Mouse (Mus musculus): ENCODE measurements around the gene Bscl2. TPM values are rescaled to one million over a fixed set of nuclear protein-coding genes. Genes with fewer than 3 reads are reported as not detected.
"Not testable (repeated sequence)": the region's sequence is repeated elsewhere in the genome, so short reads cannot be mapped to it uniquely, and the experiment has no call there.

The Bscl2 gene
- total RNA-seq, 4 experiments from 2014 or later, result 98.1 to 115 (median 106) TPM

DNA sequence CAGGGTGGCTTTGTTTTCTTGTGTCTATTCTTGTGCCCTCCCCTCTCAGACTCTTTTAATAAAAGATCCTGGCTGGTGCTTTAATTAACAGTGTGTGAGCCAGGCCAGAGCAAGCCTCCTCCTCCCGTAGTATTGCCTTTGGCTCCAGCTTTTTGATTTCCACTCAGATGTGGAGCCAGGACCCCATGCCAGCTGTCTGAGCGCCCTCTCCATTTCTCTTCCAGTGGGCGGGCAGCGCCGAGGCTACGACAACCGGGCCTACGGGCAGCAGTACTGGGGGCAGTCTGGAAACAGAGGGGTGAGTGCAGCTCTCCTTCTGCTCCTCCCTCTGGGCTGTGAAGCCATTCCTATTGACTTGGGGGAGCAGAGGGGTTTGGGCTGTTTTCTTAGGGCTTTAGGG is 6.6 kb upstream of the Bscl2 start:
- no peak for DNase-seq (ENCODE audit: low spot score in 2 of 2)

DNA sequence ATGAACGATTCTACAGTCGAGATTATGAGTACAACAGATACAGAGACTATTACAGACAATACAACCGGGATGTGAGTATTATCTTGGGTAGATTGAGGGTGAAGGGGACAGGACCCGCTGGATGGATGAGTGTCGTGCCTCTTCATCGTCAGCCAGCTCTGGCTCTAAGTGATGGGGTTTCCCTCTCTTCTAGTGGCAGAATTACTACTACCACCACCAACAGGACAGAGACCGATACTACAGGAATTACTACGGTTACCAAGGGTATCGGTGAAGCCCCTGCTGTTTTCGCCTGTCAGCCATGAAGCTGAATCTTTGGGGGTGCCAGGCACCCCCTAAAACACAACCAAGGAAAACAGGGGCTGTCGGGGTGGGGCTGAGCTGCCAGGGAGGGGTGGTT is 6.0 kb upstream of the Bscl2 start:
- DNase-seq (ENCODE audit: low spot score in 2 of 2), result no peak

DNA sequence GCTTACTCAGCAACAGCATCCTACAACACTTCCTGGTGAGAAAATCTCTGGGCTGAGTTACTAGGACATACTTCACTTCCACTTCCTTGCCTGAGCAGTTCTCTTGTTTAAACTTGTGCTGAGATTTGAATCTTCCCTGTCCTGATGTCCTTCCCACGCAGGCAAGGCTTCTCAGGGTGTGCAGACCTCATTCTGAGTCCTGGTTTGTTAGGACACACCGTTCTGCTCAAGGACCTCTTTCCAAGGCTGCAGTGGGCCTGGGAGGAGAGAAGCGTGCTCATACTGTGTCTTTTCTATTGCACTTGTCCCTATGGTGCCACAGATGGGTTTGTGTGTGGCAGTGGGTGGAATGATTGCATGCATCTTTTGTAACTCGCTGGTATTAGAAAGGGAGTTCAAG is 4.3 kb upstream of the Bscl2 start:
- no peak for DNase-seq (ENCODE audit: low spot score in 2 of 2)

DNA sequence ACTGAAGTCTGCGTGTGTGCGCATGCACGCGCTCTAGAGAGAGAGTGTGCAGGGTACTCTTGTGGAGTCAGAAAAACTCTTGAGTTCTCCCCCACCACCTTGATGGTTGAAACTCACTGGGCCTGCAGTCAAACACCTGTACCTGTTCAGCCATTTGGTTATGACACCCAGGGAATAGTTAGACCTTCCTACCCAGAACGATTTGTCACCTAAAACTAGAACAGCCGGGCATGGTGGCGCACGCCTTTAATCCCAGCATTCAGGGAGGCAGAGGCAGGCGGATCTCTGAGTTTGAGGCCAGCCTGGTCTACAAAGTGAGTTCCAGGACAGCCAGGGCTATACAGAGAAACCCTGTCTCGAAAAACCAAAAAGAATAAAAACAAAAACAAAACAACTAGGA is 940 bp upstream of the Bscl2 start:
- not testable (repeated sequence) for DNase-seq (ENCODE audit: low spot score in 2 of 2)

DNA sequence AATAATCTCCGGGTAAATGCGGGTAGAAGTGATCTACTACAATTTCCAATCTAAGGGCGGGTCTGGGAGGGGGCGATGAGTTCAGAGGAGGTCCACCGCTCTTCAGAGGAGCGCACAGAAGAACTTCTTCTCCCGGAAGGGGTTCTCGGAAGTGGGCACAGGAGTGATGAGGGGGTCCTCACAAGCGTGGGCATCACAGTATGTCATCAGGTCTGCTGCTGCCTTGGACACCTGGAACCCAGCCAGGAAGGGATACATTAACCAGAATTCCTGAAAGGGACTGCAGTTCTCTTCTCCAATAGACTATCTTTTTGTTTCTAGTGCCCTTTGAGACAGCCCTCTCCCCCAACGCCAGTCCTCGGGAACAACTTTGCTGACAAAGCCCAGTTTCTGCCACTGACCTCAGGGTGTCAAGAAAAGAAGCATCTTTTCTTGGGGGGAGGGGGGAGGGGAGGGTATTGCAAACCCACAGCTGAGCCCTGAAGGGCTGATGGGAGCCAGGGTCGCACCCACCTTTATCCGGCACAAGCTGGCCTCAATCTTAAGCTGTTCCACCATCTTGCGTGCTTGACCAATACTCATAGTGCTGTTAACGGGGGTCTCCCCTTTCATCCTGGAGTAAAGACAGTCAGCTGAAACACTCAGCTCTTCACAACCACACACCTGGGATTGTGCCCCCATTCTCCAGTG is 919 bp downstream of the Bscl2 start:
- DNase-seq (ENCODE audit: low spot score in 2 of 2), result no peak

DNA sequence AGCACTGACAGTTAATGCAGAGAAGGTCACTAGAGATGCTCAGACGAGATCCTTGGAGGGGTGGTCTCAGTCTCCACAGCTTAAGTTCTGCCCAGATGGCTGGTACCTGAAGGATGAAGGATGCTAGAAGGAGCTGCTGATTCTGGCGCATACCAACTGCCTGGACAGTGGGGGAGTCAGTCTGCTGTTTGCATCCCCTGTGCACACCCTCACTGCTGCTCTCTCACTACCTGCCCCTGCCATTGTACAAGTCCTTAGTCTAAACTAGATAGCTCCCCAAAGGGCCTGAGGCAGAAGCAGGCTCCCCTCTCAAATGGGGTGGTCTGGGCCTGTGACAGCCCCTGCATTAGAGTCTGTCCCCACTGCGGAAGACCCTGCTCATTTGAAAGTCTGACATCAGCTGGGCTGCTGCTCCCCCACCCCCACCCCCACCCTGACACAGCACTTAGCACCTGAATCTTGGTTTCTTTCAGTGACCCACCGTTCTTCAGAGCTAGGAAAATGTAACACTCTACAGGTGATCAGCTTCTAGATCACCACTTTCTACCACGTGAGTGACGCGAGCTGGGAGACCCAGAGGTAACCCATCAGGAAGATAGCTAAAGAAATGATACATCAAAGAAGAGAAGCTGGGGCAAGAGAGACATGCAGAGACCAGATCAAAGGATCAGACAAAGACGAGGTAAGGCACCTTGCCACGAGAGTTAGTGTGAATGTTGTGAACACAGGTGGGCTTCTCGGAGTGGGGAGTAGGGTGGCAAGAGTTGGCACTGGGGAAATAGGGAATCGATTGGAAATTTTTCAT is 2.0 kb downstream of the Bscl2 start, which contains the start of gene Gng3:
TSS of gene Gng3 (minus strand) at position 92 of the 805 bp plus-strand sequence.
- DNase-seq (ENCODE audit: low spot score in 2 of 2), result peak; percentile 85 to 86

DNA sequence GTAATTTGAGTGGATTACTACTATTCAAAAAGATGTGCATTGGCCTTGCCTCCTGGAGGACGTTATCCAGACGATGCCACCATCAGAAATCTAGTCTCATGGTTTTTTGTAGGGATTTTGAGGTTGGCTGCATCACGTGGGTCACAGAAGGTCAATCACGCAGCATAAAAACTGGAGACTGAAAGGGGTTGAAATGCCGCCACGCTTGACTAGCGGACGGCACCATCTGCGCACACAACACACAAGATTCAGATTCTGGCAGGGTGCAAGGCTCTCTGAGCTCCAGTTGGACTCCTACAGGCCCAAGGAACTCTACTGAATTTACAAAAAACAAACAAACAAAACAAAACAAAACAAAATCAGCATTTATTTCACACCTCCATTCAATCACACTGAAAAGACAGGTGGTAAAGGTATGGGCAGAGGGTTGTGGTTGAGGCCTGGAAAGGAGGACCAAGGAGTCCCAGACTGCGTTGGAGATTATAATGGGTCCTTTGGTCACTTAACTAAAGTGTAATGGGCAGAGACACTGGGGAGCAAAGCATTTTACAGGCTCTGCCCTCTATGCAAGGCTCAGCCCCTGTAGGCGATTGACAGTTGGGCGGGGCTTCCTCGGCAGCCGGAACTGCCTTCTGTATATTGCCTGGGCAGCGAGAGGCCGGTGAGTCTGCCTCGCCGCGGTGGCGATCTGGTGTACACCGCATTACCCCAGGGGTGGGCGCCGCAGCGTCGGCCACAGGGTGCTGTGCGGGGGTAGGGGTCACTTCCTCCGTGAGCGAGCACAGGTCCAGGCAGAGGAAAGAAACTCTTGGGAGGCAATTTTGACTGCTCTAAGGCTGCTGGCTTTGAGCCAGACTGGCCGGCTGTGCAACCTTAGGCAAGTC is 2.9 kb downstream of the Bscl2 start:
- DNase-seq (ENCODE audit: low spot score in 2 of 2), result peak; percentile 73

DNA sequence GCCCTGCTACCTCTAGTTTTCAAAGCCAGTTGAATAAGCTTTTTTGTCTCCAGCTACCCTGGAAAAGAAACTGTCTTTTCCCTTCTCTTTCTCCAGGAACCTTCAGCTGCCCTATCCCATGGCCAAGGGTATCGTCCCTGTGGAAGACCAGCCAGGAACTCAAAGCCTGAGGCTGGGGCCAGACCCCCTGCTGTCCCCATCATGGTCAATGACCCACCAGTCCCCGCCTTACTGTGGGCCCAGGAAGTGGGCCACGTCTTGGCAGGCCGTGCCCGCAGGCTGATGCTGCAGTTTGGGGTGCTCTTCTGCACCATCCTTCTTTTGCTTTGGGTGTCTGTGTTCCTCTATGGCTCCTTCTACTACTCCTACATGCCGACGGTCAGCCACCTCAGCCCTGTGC is 3.7 kb downstream of the Bscl2 start:
- DNase-seq (ENCODE audit: low spot score in 2 of 2), result no peak

DNA sequence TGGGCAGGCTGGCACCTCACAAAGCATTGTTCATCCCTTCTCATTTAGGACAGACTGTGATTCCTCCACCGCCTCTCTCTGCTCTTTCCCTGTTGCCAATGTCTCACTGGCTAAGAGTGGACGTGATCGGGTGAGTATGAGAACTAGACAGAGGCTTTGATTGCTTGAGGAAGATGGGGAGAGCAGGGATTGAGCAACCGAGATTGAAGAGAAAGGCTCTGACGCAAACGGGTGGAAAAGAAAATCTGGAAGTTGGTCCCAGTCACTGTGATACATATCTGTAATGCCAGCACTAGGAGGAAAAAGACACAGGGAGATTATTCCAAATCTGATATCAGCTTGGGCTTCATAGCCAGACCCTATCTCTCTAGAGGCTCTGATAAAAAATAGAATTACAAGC is 5.7 kb downstream of the Bscl2 start:
- DNase-seq (ENCODE audit: low spot score in 2 of 2), result no peak

DNA sequence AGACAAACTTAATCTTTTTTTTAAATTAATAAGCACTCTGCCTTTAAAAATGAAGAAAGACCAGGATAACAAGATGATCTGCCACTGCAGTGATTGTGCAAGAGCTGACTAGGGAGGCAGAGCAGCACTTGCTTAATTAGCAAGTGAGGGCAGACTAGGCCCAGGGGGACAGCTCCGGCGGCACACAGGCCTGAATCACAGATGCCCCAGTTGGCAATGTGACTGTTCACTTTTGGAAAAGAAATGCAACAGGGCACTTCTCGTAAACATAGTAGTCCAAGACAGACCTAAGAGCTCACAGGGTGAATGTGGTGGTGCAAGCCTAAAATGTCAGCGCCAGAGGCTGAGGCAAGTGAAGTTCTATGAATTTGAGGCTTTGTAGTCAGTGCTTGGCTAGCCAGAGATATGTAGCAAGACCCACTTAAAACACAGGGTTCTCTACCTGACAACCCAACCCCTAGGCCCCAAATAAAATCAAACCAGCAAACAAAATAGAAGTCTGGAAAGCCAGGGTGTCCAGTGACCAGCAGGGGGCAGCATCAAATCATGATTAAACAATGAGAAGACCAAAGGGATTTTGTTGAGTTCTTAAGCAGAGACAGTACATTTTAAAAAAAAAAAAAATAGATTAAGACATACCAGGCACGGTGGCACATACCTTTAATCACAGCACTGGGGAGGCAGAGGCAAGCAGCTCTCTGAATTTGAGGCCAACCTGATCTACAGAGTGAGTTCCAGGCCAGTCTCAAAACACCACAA is 7.3 kb downstream of the Bscl2 start:
- peak in 1 of 2 experiments; percentile 80 for DNase-seq (ENCODE audit: low spot score in 2 of 2)

DNA sequence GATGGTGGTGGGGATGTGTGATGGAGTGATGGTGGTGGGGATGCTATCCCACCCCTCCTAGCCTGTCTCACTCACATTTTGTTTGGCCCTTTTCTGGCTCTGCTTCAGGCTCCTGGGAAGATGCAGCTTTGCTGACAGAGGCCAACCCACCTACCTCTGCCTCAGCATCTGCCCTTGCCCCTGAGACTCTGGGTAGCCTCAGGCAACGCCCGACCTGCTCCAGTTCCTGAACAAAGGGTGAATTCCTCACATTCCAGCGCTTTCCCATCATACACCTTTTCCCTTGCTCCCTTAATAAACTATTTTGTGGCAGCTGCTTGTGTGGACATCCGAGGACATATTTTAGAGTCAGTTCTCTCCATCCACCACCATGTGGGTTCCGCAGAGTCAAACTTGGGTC is 11.1 kb downstream of the Bscl2 start:
- no peak for DNase-seq (ENCODE audit: low spot score in 2 of 2)

DNA sequence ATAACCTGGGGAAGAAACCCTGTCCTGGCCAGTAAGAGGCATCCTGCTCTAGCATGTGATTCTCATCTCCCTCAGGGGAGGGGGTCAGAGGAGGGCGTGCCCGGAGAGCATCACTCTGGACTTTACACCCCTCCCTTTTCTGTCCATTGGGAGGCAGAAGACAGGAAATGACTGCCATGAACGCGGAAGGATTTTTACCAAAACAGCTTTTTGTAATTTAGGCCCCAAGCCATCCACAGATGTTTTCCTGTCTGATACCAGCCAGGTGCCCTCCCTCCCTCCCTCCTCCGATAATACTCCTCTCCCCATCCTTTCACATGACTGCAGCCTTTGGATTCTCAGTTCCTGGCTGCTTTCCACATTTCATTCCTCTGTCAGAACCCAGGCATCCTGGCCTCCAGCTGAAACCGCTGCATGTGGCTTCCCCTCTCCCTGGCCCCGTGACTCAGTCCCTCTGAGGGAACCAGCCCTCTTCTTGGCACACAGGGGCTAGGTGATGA is 13.2 kb downstream of the Bscl2 start, which contains the start of gene Lrrn4cl:
TSS of gene Lrrn4cl (plus strand) at position 367 of the 500 bp plus-strand sequence.
- DNase-seq (ENCODE audit: low spot score in 2 of 2), result no peak

DNA sequence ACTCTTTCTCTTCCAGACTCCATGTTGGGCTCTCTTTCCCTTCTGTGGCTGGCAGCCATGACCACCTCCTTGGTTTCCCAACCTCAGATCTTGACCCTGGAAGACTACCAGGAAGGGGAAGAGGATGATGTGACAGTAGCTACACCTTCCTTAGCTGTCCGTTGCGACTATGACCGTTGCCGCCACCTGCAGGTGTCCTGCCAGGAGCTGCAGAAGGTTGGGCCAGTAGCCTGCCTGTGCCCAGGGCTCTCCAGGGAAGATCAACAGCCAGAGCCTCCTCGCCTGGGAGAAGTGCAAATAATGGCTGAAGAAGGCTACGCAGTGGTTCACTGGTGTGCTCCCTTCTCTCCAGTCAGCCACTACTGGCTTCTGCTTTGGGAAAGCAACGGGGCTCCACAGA is 14.4 kb downstream of the Bscl2 start:
- DNase-seq (ENCODE audit: low spot score in 2 of 2), result no peak

DNA sequence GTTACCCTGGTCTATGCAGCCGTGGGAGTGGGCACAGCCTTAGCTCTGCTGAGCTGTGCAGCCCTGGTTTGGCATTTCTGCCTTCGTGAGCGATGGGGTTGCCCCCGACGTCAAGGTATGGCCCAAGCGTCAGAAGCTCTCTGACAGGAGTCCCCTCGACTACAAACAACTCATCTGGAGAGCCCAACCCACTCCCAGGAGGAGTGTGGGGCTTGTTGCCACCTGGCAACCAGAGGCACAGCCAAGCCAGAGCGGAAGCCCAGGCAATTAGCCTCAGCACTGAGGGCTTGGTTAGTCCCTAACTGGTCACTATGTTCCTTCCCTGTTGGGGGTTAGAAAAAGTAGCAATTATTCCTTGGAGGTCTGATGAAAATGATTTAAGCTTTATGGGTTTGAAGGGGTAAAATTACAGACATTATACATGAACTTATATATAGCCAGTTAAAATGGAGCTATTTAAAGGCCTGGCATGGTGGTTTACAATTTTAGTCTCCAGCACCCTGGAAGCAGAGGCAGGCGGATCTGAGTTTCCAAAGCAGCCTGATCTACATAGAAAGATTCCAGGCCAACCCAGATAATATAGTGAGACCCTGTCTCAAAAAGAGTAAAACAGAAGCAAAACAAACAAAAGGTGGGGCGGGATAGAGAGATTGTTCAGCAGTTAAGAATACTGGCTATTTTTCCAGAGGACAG is 15.1 kb downstream of the Bscl2 start:
- no peak for DNase-seq (ENCODE audit: low spot score in 2 of 2)

DNA sequence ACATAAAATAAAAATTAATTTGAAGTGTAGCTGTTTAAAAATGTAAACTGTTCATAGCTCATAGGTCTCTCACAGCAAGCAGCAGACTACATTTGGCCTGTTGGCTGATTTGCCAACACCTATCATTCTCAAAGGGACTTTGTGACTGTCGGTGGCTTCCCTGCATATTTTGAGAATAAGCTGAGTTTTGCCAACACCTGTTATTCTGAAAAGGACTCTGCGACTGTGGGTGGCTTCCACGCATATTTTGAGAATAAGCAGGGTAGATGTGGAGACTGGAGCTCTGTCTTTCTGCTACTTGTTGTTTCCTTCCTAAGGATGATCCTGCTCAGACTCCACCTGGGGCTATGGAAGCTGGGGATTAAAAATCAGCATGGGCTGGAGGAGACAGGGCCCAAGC is 15.8 kb downstream of the Bscl2 start:
- no peak for DNase-seq (ENCODE audit: low spot score in 2 of 2)

DNA sequence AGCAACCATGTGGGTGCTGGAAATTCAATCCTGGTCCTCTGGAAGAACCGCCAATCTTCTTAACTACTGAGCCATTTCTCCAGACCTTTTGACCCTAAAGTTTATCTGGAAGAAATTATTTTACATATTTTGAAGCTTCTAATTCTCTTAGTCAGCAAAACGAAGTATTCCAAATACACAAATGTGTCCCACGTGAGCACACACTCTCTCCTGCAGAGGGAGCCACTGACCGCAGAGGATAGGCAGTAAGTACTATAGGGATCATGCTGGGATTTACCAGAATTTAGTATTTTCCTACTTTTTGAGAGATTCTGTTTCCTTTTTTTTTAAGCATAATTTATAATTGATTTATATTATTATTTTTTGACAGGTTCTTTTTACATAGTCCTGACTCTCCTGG is 20.4 kb downstream of the Bscl2 start:
- DNase-seq (ENCODE audit: low spot score in 2 of 2), result no peak

DNA sequence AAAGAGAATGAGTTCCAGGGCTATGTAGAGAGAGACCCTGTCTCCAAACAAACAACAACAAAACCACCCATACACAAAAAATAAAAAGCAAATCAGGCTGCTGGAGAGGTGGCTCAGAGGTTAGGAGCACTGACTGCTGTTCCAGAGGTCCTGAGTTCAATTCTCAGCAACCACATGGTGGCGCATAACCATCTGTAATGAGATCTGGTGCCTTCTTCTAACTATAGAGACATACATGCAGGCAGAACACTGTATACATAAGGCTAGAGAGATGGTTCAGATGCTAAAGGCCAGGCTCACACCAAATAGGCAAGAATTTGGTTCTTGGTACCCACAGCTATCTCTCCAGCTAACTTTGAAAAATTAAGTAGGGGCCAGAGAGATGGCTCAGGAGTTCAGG is 21.8 kb downstream of the Bscl2 start:
- no peak for DNase-seq (ENCODE audit: low spot score in 2 of 2)

DNA sequence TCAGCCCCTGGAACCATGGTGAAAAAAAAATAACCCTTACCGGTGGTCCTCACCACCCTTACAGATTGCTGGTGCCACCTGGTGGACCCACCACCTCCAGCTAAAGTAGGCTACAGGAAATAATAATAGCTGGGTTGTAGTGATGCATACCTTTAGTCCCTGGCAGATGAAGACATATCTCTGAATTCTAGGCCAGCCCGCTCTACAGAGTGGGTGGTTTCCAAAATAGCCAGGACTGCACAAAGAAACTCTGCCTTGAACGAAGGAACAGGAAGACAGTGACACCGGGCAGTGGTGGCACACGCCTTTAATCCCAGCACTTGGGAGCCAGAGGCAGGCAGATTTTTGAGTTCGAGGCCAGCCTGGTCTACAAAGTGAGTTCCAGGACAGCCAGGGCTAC is 27.0 kb downstream of the Bscl2 start:
- no peak for DNase-seq (ENCODE audit: low spot score in 2 of 2)

DNA sequence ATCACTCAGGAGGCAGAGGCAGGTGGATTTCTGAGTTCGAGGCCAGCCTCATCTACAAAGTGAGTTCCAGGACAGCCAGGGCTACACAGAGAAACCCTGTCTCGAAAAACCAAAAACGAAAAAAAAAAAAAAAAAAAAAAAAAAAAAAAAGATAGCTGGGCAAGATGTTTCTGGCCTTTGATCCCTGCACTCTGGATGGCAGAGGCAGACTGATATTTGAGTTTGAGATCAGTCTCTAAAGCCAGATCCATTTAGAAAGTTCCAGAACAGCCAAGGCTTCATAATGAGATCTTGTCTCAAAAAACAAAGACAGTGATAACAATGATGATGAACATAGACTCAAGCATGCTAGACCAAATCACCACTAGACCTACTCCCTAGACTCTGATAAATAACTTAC is 33.1 kb downstream of the Bscl2 start:
- not testable (repeated sequence) for DNase-seq (ENCODE audit: low spot score in 2 of 2)

DNA sequence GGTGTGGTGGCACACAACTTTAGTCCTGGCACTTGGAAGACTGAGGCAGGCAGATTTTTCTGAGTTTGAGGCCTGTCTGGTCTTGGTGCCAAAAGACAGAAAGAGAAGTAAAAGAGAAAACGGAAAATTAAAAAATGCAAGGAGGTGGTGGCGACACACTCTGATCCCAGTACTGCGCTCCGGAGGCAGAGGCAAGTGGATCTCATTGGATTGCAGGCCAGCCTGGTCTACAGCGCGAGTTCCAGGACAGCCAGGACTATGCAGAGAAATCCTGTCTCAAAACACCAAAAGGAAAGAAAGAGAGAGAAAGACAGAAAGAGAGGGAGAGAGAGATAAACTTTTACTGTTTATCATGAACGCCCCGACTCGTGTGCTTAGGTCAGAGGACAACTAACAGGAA is 33.6 kb downstream of the Bscl2 start:
- no peak for DNase-seq (ENCODE audit: low spot score in 2 of 2)

Data from layer of hippocampus, adult 8-10 months (tissue).